8 mouse cellular contexts compared by ENCODE assay signal in genomic region chr10:100016326-100016709, GRCm38 (mm10). TPM values are rescaled to one million over a fixed set of nuclear protein-coding genes. Genes with fewer than 3 reads are reported as not detected.
DNase-seq lines count a peak whose midpoint lies in the region; ATAC-seq and TF ChIP-seq lines count a peak whose summit lies in the region.

No protein-coding gene starts in this region.

- TF ChIP-seq CTCF in spleen, adult 2 months (IDR thresholded peaks at IDR 0.05; ENCODE audit: extremely low read depth, insufficient read depth, insufficient read length, insufficient replicate concordance) = no peak
- peak; percentile 21 for TF ChIP-seq CTCF in heart, postnatal 0 days (IDR thresholded peaks at IDR 0.05; ENCODE audit: low read depth)
- TF ChIP-seq CTCF in liver, embryonic 14.5 days (IDR thresholded peaks at IDR 0.05; ENCODE audit: low read depth) = no peak

- TF ChIP-seq POLR2A in spleen, adult 2 months (IDR thresholded peaks at IDR 0.05; ENCODE audit: low read depth, low read length) = no peak

- H3K9me3 ChIP-seq in forebrain, embryonic 12.5 days = no peaks in the 10 kb centered on the region
- H3K9me3 ChIP-seq in heart, postnatal 0 days (replicated peaks; ENCODE audit: control insufficient read depth, low read length) = no peaks in the 10 kb centered on the region
- H3K9me3 ChIP-seq in liver, embryonic 14.5 days (ENCODE audit: control insufficient read depth, low read length) = no peaks in the 10 kb centered on the region
- H3K9me3 ChIP-seq in neural tube, embryonic 13.5 days = no peaks in the 10 kb centered on the region

- ATAC-seq in forebrain, embryonic 12.5 days (ENCODE audit: low FRiP score) = peak; percentile 42; the same call in 1 of the 2 replicates
- peak; percentile 40; the same call in 1 of the 2 replicates for ATAC-seq in heart, postnatal 0 days (ENCODE audit: insufficient read depth, low read depth)
- no peak for ATAC-seq in liver, embryonic 14.5 days (ENCODE audit: insufficient read depth)
- peak; percentile 63 for ATAC-seq in neural tube, embryonic 13.5 days (ENCODE audit: low read depth)

- no peak for DNase-seq in spleen, adult 2 months (ENCODE audit: low read depth in 1 of 2, low spot score in 2 of 2)
- no peak for DNase-seq in spleen, postnatal 14 days (ENCODE audit: low spot score in 2 of 2)
- peak; percentile 48 for DNase-seq in heart, postnatal 0 days (ENCODE audit: low spot score)
- peak; percentile 68 to 79 for DNase-seq in kidney, postnatal 25 days
- no peak for DNase-seq in liver, embryonic 14.5 days (ENCODE audit: low read depth in 3 of 3, low spot score in 3 of 3)
- peak; percentile 58 for DNase-seq in urinary bladder, adult 2 months (ENCODE audit: low spot score)

- peak overlapping the region; percentile 93 for H3K4me2 ChIP-seq in forebrain, embryonic 12.5 days
- peak overlapping the region; percentile 86 for H3K4me2 ChIP-seq in heart, postnatal 0 days (ENCODE audit: low read depth, low read length)
- peak overlapping the region; percentile 42 for H3K4me2 ChIP-seq in liver, embryonic 14.5 days (ENCODE audit: low read depth)
- peak overlapping the region; percentile 84 for H3K4me2 ChIP-seq in neural tube, embryonic 13.5 days

- H3K27me3 ChIP-seq in spleen, adult 2 months (ENCODE audit: control insufficient read depth, insufficient read depth, low read length) = peaks cover 7% of the 10 kb centered on the region
- H3K27me3 ChIP-seq in forebrain, embryonic 12.5 days = peaks cover 52% of the 10 kb centered on the region
- H3K27me3 ChIP-seq in heart, postnatal 0 days (ENCODE audit: control insufficient read depth, insufficient read depth, low read length) = no peaks in the 10 kb centered on the region
- H3K27me3 ChIP-seq in liver, embryonic 14.5 days (ENCODE audit: control insufficient read depth, insufficient read depth, low read length) = peaks cover 17% of the 10 kb centered on the region
- peaks cover 54% of the 10 kb centered on the region for H3K27me3 ChIP-seq in neural tube, embryonic 13.5 days

- 3% methylated on average over 28 of the region's 28 CpGs for WGBS in spleen, adult 2 months
- 0% methylated on average over 28 of the region's 28 CpGs for WGBS in forebrain, embryonic 12.5 days
- 0% methylated on average over 28 of the region's 28 CpGs for WGBS in heart, postnatal 0 days
- WGBS in liver, embryonic 14.5 days (ENCODE audit: insufficient replicate concordance) = under 1% methylated on average over 28 of the region's 28 CpGs
- 0% methylated on average over 28 of the region's 28 CpGs for WGBS in neural tube, embryonic 13.5 days

- no peaks in the 10 kb centered on the region for H3K36me3 ChIP-seq in spleen, adult 2 months (ENCODE audit: control insufficient read depth, insufficient read depth, low read length)
- no peaks in the 10 kb centered on the region for H3K36me3 ChIP-seq in forebrain, embryonic 12.5 days (replicated peaks)
- H3K36me3 ChIP-seq in heart, postnatal 0 days (replicated peaks; ENCODE audit: control insufficient read depth, insufficient read depth, low read length) = no peaks in the 10 kb centered on the region
- H3K36me3 ChIP-seq in liver, embryonic 14.5 days (replicated peaks; ENCODE audit: control insufficient read depth, insufficient read depth, low read depth) = no peaks in the 10 kb centered on the region
- no peaks in the 10 kb centered on the region for H3K36me3 ChIP-seq in neural tube, embryonic 13.5 days

- peak overlapping the region; percentile 52; the same call in 1 of the 2 replicates for H3K27ac ChIP-seq in spleen, adult 2 months (ENCODE audit: insufficient read depth, low read length)
- H3K27ac ChIP-seq in forebrain, embryonic 12.5 days = peak overlapping the region; percentile 63; the same call in 1 of the 2 replicates
- peak overlapping the region; percentile 81 for H3K27ac ChIP-seq in heart, postnatal 0 days (ENCODE audit: low read depth)
- no peak overlapping the region for H3K27ac ChIP-seq in liver, embryonic 14.5 days
- H3K27ac ChIP-seq in neural tube, embryonic 13.5 days (replicated peaks) = peak overlapping the region; percentile 63

- H3K9ac ChIP-seq in forebrain, embryonic 12.5 days = peak overlapping the region; percentile 70
- H3K9ac ChIP-seq in heart, postnatal 0 days (replicated peaks; ENCODE audit: low read depth, low read length) = peak overlapping the region; percentile 78
- no peak overlapping the region for H3K9ac ChIP-seq in liver, embryonic 14.5 days (replicated peaks)
- H3K9ac ChIP-seq in neural tube, embryonic 13.5 days = peak overlapping the region; percentile 71

- H3K4me3 ChIP-seq in spleen, adult 2 months (ENCODE audit: extremely low read depth, insufficient read depth, insufficient read length) = peak overlapping the region; percentile 58; the same call in 1 of the 2 replicates
- H3K4me3 ChIP-seq in forebrain, embryonic 12.5 days (replicated peaks) = peak overlapping the region; percentile 65
- H3K4me3 ChIP-seq in heart, postnatal 0 days (ENCODE audit: low read depth, low read length) = peak overlapping the region; percentile 85
- peak overlapping the region; percentile 52 to 72 for H3K4me3 ChIP-seq in liver, embryonic 14.5 days (ENCODE audit: insufficient read depth in 1 of 2, low read depth in 2 of 2, low read length in 2 of 2)
- H3K4me3 ChIP-seq in neural tube, embryonic 13.5 days = peak overlapping the region; percentile 58

- no peak for TF ChIP-seq EP300 in heart, postnatal 0 days (IDR thresholded peaks at IDR 0.05; ENCODE audit: low read depth)
- TF ChIP-seq EP300 in liver, embryonic 14.5 days (IDR thresholded peaks at IDR 0.05; ENCODE audit: low read depth) = no peak

- H3K4me1 ChIP-seq in spleen, adult 2 months (ENCODE audit: control insufficient read depth, insufficient read depth, insufficient read length) = peaks cover 2% of the 10 kb centered on the region; the same call in 1 of the 2 replicates
- H3K4me1 ChIP-seq in forebrain, embryonic 12.5 days = peaks cover 21% of the 10 kb centered on the region
- H3K4me1 ChIP-seq in heart, postnatal 0 days (ENCODE audit: control insufficient read depth, insufficient read depth) = peaks cover 14% of the 10 kb centered on the region
- H3K4me1 ChIP-seq in liver, embryonic 14.5 days (replicated peaks; ENCODE audit: control insufficient read depth in 2 of 2, insufficient read depth in 2 of 2, low read length in 1 of 2) = peaks cover 0 to 5% of the 10 kb centered on the region in 2 experiments; a peak in 2 of 4 replicates
- peaks cover 33% of the 10 kb centered on the region for H3K4me1 ChIP-seq in neural tube, embryonic 13.5 days (replicated peaks)

RNA-seq across cellular contexts. Expression of gene Kitl, which starts 0.9 kb away (rescaled TPM):
- 7.8 and 14.3 TPM in 2 replicates for polyA plus RNA-seq in spleen, adult 2 months (2012; rRNA removed)
- polyA plus RNA-seq in forebrain, embryonic 12.5 days (2016; fragmentation: Nextera tagmentation; extraction: Ambion mirVana) = 15.8 and 22.8 TPM in 2 replicates
- 18.5 and 20.3 TPM in 2 replicates for total RNA-seq in heart, postnatal 0 days (2014; rRNA removed; ENCODE audit: low replicate concordance)
- polyA plus RNA-seq in heart, postnatal 0 days (2015; fragmentation: Nextera tagmentation; extraction: Ambion mirVana) = 22.7 and 23.7 TPM in 2 replicates
- 3.2 and 4.2 TPM in 2 replicates for polyA plus RNA-seq in liver, embryonic 14.5 days (2012; rRNA removed)
- 9.7 and 11.4 TPM in 2 replicates for polyA plus RNA-seq in liver, embryonic 14.5 days (2014; fragmentation: Nextera tagmentation; extraction: Ambion mirVana)
- 18.6 and 19.7 TPM in 2 replicates for polyA plus RNA-seq in neural tube, embryonic 13.5 days (2015; fragmentation: Nextera tagmentation; extraction: Ambion mirVana)
- polyA plus RNA-seq in urinary bladder, adult 2 months (2012; rRNA removed) = 17.9 and 19.1 TPM in 2 replicates

Comparison
In these comparisons a context has a peak if more than half of its experiments do, and no peak if none do; other contexts are left out.
1. DNase-seq: peak in heart, postnatal 0 days (single experiment), kidney, postnatal 25 days (2 of 2) and urinary bladder, adult 2 months (single experiment); none in spleen, adult 2 months (0 of 2), spleen, postnatal 14 days (0 of 2) and liver, embryonic 14.5 days (0 of 3).
2. H3K4me2 ChIP-seq: peak in every context shown above with its lines; median percentile 93 in forebrain, embryonic 12.5 days; 86 in heart, postnatal 0 days; 84 in neural tube, embryonic 13.5 days; 42 in liver, embryonic 14.5 days.
3. Peak in every context shown above with its lines, with median percentiles within 50 percentile points of each other: H3K4me3 ChIP-seq.